Mouse (Mus musculus): Measurements from ENCODE around the gene Slc41a1.
A peak's percentile ranks its signal among the peaks of the same experiment; 100 is the strongest.
"Not testable (repeated sequence)": the region's sequence is repeated elsewhere in the genome, so short reads cannot be mapped to it uniquely, and the experiment has no call there.

Slc41a1 gene

GRCm38 (mm10) chr1:131827207-131827786 is at the start of gene Slc41a1:
TSS of gene Slc41a1 (plus strand) at chr1:131827493.
- peak in 1 of 2 experiments; percentile 40 for DNase-seq

DNA sequence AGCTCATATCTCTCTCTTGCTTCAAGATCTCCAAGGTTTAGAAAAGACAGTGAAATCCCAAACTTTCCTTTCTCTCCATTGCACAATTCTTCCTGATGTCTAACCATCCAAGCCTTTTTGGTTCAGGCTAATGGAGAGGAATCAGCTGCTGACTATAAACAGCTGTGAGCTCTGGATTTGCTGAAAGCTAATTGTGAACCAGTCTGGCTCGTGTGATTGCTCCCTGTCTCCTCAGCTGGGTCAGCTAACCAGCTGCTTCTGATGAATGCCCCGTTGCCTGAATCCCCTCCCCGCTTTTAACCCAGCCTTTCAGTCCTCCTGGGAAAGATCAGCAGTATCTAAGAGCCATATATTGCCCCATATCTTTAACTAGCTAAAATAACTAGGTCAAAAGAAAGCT is 32.7 kb upstream of the Slc41a1 start:
- no peak for DNase-seq

DNA sequence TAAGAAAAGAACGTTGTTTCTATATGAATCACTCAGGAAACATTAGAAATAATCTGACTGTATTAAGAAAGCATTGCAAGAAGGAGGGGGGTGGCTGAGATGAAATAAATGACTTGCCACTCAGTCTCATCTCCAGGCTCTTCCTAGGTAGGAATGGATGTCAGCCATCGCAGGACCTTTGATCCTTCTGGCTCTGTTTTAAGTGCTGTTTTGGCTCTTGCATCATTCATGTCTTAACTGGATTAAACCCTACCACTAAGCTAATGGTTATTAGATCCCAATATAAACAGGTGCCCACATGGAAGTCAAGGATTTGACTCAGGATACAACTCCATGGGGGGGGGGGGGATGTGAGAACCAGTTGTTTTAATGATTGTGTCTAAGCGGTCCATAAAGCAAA is 32.1 kb upstream of the Slc41a1 start:
- DNase-seq, result no peak

DNA sequence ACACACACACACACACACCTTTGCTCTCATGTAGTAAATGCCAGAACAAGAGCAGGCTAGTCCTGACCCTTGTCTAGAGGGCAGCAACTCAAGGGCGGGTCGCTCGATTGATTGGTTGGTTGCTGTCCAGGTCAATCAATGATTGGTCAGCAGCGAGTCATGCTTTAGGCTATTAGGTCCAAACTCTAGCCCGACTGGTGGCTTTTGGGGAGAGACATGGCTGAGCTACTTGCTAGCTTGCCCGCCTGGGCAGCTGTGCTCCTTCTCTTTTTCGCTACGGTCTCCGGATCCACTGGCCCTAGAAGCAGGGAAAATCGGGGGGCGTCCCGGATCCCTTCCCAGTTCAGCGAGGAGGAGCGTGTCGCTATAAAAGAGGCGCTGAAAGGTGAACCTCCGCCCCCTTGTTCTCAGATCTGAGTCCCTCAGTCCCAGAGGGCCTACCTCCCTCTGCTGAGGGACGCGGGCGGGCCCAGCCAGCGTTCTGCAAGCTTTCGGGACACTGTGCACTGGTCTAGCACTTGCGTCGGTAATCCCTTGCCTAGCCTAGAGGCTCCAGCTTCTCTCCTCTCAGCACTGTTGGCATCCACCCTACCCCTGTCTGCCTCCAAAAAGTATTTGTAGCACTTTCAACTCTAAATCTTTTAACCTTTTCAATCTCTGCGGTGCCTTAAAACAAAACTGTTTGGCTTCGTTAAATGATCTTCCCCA is 29.9 kb upstream of the Slc41a1 start, which contains the start of gene Pm20d1:
Gene Pm20d1 (plus strand): TSS at position 180 of the 708 bp plus-strand sequence.
- DNase-seq, result peak; percentile 6 to 14

DNA sequence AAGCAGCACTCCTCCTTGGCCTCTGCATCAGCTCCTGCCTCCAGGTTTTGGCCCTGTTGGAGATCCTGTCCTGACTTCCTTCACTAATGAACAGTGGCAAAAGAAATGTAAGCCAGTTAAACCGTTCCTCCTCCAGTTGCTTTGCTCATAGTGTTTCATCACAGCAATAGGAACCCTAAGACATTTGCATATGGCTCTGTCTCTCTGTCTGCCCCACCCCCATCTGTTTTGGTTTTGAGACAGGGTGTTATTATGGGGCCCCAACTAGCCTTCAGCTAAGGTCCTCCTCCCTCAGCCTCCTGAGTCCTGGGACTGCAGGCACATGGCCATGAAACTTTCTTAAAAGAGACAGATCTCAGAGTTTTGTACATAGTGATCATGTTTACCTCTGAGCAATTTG is 27.3 kb upstream of the Slc41a1 start:
- DNase-seq, result no peak

- DNase-seq, result no peak
These were observed 26.2 kb upstream of the Slc41a1 start for GRCm38 (mm10) chr1:131801071-131801470.

DNA sequence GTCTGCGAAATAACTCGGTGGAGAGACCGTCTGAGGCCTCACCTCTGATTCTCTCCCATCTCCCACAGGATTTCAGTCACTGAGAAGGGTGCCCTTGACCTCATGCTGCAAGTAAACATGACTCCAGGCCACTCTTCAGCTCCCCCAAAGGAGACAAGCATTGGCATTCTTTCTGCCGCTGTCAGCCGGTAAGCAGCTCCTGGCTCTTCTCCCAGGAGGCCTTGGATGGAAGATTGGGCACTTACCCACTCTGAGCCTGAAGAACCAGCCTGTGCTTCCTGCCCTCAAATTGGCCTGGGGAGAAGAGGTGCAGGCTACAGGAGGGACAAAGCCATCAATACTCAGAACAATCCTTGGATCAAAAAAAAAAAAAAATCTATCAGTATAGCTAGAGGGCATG is 24.6 kb upstream of the Slc41a1 start:
- no peak for DNase-seq

DNA sequence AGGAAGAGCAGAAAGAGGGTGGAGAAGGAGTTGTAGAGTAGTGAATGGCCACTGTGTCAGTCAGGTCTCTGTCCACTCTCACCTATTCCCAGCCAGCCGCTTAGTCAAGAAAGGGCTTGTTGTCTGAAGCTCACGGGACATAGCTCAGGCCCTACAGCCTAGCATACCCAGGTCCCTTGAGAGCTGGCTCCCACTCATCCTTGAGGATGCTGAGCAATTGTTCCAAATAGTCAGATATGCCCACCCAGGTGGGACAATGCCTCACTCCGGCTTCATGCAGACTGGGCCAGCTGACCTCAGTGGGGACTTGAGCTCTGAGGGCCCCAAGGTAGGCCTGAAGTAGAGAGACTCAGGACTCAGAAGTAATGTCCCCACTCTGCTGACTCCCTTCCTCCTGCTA is 23.1 kb upstream of the Slc41a1 start:
- no peak for DNase-seq

GRCm38 (mm10) chr1:131808986-131809385 is 18.3 kb upstream of the Slc41a1 start:
- DNase-seq, result no peak

DNA sequence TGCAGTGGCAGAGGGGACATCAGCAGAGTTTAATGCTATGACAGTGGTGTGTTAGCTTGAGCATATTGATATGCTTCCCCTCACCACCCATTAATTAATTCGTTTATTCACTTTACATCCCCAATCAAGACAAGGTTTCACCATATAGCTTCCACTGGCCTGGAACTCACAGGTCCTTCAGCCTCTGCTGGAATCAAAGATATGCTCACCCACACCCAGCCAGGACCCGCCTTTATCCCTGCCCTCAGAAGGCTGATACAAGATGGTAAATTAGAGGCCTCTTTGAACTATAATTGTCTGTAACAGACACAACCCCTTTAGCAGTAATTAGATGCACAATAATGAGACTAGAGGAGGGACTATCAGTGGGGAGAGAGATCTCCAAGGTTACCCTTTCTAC is 17.6 kb upstream of the Slc41a1 start:
- no peak for DNase-seq

- DNase-seq, result no peak
These were observed 15.9 kb upstream of the Slc41a1 start for GRCm38 (mm10) chr1:131811393-131811792.

DNA sequence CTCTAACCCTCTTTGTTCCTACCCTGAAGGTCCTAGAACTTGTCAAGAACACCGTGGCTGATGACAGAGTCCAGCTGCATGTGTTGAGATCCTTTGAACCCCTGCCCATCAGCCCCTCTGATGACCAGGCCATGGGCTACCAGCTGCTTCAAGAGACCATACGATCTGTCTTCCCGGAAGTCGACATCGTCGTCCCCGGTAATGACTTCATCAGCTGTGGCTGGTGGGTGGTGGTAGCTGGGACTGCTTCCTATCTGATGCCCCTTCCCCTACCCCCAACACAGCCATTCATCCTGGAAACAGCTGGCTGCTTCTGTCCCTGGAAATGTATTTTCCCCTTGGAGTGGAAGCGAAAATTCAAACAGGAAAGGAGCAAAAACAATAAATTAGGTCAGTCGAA is 15.3 kb upstream of the Slc41a1 start:
- DNase-seq, result no peak

DNA sequence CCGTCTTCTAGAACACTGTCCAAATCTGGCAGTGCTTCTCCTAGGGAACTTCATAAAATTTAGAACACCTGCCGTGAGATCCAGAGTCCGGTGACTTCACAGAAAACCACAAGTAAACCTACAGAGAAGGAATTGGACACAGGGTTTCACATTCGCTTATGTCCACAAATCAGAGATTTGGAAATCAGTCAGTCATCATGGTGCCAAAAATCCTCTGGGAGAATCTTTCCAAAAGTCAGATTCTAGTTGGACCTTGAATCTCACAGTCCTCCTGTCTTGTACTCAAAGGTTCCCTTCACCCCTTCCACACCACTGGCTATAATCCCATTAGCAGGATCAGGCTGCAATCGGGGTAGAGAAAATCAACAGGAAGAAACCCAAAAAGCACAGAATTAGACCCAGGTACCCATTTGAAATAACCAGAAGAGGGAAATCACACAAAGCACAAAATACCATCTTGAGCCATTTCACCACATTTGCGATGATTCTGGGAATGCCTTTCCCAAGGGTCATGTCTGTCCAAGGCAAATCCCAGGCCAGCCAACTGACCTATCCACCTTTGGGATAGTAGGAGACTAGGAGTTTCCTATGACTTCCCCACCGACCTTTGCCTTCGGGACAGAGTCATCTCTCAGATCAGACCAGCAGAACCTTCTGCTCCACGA is 14.5 kb upstream of the Slc41a1 start:
- DNase-seq, result no peak

- no peak for DNase-seq
These were observed 13.6 kb upstream of the Slc41a1 start for GRCm38 (mm10) chr1:131813731-131814130.

GRCm38 (mm10) chr1:131814191-131814590 is 13.1 kb upstream of the Slc41a1 start:
- DNase-seq, result no peak

- DNase-seq, result no peak
These were observed 10.4 kb upstream of the Slc41a1 start for GRCm38 (mm10) chr1:131816886-131817285.

GRCm38 (mm10) chr1:131820353-131820752 is 6.9 kb upstream of the Slc41a1 start:
- DNase-seq, result not testable (repeated sequence)

DNA sequence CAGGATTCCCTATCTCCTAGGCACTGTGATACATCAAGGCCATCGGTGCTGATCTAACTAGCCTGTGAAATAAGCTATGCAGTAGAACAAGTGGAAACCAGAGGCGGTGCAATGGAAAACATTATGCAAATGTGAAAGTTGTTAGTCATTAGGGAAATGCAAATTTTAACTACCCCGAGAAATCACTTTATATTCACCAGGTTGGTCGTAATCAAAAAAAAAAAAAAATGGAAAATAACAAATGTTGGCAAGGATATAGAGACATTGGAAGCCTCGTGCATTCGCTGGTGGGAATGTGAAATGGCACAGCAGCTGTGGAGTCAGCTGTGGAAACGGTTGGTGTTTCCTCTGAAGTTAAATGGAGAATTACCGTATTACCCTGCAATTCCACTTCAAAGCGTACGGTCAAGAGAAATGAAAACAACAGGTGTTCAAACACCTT is 6.4 kb upstream of the Slc41a1 start:
- DNase-seq, result peak in 1 of 2 experiments; percentile 22

GRCm38 (mm10) chr1:131822292-131822691 is 5.0 kb upstream of the Slc41a1 start:
- DNase-seq, result no peak

DNA sequence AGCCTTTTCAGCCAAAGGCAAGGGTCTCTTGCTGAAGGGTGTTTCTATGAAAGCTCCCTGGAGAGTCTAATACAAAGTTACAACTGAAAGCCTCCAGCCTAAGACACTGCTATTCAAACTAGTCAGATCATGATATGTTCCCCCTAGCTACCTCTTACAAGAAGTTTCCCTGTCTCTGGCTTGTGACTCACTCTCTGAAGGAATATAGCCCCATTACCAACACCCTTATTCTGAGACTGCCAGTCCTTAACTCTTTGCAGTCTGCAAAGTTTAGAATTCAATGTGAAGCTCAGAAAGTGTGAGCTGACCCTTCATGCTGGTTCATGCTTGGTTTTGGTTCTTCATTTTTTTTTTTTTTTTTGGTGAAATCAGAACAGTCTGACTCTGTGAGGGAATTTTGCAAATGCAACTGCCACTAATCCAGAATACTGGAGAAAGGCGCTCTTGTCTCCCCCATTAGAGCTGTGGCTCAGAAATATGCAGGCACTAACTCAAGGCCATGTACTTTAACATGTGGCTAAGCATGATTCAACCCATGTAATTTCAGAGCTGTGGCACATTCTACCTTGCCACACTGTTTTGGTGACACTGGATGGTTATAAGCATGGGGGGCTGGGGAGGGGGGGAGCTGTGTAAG is 4.3 kb upstream of the Slc41a1 start:
- no peak for DNase-seq

DNA sequence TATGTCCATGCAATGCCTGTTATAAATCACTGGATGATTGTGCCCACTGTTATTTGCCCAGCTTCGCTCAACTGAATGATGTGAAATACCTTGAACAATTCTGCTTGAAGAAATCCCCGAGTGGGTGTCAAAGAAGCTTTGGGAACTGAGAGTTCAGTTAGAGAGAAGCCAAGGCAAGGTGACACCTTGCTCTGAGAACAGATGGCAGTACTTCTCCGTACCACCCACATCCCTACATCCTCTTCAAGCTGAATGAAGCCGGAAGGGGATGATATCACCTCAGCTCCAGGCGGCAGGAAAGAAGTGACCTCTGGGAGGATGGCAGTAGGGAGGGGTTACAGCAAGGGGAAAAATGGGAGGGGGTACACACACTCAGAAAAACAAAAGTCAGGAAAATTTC is 3.7 kb upstream of the Slc41a1 start:
- no peak for DNase-seq

DNA sequence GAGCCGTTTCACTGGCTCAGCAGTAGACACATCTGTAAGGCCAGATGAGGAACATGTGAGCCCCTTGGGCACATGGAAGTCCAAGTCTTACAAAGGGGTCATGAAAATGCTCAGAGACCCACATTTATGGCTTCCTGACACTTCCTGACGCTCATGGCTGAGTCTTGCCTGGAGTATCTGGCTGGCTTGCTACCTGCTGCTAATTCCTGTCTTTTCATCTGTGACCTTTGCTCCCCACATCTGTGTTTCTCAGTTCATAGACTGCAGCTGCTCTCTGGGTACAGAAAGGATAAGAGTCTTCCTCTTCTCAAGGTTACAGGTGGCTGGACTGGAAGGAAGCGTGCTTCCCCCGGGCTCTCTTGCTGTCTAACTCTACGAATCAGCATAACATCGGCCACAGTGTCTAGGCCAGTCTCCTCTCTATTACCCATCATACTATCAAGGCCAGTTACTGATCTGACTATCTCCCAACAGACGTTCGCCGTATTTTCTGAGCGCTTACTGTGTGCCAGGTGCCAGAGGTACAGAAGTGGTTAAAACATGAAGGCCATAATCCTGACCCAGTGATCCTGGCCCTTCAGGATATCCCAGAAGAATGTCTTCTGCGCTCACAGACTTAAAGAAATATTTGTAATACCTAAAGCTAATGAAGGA is 2.6 kb upstream of the Slc41a1 start:
- no peak for DNase-seq

GRCm38 (mm10) chr1:131827787-131828258 is 530 bp downstream of the Slc41a1 start:
- peak; percentile 95 to 96 for DNase-seq

Data from B cell, adult 2 months (primary cell).